Mouse (Mus musculus) layer of hippocampus, adult 2 months (tissue): ENCODE data around the gene Mettl7b. TPM values are rescaled to one million over a fixed set of nuclear protein-coding genes. Genes with fewer than 3 reads are reported as not detected.

Experiments used
- DNase-seq, 2 experiments: peaks; one replicate each; pipeline ENCODE4 v3.0.0; 2022; ENCODE audit warnings: low spot score in 2 of 2
- H3K27ac ChIP-seq: fragments of 200-600 bp; 2 replicates; pipeline ENCODE4 v1.8.1; 2022
- H3K4me3 ChIP-seq: fragments of 200-600 bp; 2 replicates; pipeline ENCODE4 v1.8.1; 2022; ENCODE audit warnings: mild to moderate bottlenecking
- CTCF ChIP-seq: fragments of 200-600 bp; conservative IDR thresholded peaks from 2 replicates; pipeline ENCODE4 v1.8.1; 2022; ENCODE audit warnings: antibody characterized with exemption, mild to moderate bottlenecking, moderate library complexity
- total RNA-seq, 2 experiments: library from RNA; stranded (reverse); gene quantifications; 2 replicates each; pipeline ENCODE4 v1.2.3; 2021

Gene Mettl7b
- total RNA-seq, 2 experiments from 2014 or later = not detected

DNA sequence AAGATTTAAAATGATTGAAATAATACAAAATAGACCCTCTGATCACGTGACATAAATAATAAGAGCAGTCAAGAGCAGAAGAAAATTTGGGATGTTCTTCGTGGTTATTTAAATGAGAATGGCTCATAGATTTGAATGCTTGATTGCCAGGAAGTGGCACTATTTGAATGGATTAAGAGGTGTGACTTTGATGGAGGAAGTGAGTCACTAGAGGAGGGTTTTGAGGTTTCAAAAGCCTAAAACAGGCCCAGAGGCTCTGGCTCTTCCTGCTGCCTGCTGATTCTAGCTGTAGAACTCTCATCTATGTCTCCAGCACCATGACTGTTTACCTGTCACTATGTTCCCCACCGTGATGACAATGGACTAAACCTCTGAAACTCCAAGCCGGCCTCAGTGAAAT lies 12.1 kb upstream of the Mettl7b start:
- TF ChIP-seq CTCF = no peak
- no peak for DNase-seq
- Histone ChIP-seq H3K4me3 (no peak overlapping the region), H3K27ac (no peak overlapping the region)

DNA sequence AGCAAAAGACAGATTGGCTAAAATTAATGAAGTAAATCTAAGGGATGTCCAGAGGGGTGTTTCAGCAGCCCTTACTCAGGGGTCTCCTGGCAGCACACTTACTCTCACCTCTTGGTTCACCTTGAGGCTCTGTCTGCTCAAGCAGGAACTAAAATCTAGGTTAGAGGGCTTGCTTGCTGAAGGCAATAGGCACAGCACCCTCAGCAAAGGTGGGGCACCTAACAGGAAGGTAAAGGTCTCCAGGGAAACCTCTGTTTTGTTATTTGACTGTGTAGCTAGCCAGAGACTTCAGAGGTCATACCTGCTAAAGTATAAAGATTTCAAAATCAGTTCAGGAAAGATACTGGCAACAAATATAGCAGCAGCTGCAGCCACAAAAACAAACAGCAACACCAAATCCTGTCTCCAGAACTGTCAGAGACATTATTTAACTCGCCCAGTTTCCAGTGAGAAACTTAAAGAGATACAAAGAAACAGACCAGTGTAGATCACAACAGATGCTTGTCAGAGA lies 10.0 kb upstream of the Mettl7b start:
- no peak for TF ChIP-seq CTCF
- no peak overlapping the region for H3K4me3 ChIP-seq
- no peak overlapping the region for H3K27ac ChIP-seq
- no peak for DNase-seq

DNA sequence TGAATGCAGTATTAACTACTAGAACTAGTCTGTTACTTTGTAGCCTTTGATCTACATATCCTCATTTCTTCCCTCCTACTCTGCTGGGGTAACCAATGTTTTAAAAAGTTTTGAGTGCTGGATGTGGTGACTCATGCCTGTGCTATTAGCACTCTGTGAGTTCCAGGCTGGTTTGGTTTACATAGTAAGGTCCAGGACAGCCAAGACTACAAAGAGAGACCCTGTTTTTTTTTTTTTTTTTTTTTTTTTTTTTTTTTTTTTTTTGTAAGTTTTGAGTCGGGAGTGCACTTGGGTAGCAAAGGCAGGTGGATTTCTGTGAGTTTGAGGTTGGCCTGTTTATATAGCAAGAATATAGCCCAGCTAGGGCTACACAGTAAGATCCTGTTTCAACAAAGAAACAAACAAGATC lies 7.6 kb upstream of the Mettl7b start:
- Histone ChIP-seq H3K4me3 (no peak overlapping the region), H3K27ac (no peak overlapping the region)
- DNase-seq = no peak
- TF ChIP-seq CTCF = no peak

DNA sequence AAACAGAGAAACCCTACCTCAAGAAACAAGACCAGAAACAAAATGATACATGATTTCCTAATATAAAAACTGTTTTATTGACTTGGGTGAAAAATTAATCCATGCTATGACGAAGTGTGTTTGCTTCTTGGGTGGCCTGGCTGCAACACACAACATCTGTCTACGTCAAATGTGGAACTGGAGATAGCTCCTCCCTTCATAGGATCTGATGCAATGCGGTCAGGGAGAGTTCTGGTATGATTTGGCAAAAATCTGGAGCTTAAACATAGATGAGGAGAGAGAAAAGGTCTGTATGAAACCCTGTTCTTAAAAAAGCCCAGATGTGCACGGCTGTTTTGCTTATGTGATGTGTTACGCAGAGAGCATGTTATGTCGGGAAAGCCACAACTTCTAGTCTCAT lies 5.1 kb upstream of the Mettl7b start:
- Histone ChIP-seq H3K27ac (no peak overlapping the region), H3K4me3 (no peak overlapping the region)
- TF ChIP-seq CTCF = no peak
- DNase-seq = no peak

DNA sequence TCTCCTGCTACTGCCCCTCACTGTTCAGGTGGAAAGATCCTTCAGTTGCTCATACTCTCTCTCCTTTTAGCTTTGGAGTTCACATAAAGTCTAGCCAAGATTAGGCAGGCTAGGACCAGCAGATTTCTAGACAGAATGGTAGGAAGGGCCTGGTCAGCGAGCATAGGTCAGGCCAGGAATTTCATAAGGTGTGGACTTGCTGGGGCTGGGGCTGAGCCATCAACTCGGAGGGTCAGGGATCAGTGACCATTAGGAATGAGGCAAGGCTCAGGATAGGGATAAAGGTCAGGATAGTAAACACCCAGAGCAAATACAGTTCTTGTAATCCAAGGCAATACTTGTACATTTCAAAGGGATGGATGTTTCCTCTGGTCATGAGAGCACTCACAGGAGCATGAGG lies 4.2 kb upstream of the Mettl7b start:
- no peak for DNase-seq
- H3K27ac ChIP-seq = no peak overlapping the region
- H3K4me3 ChIP-seq = no peak overlapping the region
- TF ChIP-seq CTCF = no peak

DNA sequence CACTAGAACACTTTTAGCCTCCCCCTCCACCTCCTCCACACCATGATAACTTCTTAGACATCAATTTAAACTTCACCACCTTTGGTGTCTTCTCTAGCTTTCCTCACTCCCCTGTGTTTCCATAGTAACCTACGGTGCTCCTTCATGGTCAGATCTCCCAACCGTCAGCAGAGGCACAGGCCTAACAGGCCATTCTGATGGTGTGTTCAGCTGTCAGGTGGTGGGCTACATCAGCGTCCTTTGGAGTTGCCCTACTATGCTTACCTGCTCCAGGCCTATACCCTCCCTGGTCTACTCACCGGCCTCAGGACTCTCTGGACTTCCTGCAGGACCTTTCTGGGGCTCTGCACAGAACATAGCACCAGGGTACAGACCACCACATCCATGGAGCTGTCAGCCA lies 646 bp downstream of the Mettl7b start:
- no peak for DNase-seq
- TF ChIP-seq CTCF = no peak
- H3K27ac ChIP-seq = no peak overlapping the region
- H3K4me3 ChIP-seq = no peak overlapping the region

DNA sequence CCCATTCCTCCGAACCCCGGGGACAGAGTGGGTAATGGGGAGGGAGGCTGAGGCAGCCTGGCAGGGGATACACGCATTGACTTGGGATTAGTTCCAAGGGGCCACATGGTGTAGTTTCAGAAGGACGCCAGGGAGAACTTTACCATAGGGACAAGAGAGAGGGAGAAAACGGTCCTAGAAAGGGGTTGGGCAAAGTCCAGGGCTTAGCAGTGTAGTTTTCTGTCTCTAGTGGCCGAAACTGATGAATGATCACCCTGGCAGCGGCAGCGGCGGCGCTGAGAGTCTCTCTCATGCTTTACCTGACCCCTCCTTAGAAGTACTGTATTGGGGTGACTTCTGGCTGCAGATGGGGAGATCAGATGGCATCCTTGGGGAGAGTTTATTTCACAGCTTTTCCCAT lies 2.4 kb downstream of the Mettl7b start:
- no peak overlapping the region for H3K27ac ChIP-seq
- no peak for TF ChIP-seq CTCF
- no peak overlapping the region for H3K4me3 ChIP-seq
- DNase-seq = no peak

DNA sequence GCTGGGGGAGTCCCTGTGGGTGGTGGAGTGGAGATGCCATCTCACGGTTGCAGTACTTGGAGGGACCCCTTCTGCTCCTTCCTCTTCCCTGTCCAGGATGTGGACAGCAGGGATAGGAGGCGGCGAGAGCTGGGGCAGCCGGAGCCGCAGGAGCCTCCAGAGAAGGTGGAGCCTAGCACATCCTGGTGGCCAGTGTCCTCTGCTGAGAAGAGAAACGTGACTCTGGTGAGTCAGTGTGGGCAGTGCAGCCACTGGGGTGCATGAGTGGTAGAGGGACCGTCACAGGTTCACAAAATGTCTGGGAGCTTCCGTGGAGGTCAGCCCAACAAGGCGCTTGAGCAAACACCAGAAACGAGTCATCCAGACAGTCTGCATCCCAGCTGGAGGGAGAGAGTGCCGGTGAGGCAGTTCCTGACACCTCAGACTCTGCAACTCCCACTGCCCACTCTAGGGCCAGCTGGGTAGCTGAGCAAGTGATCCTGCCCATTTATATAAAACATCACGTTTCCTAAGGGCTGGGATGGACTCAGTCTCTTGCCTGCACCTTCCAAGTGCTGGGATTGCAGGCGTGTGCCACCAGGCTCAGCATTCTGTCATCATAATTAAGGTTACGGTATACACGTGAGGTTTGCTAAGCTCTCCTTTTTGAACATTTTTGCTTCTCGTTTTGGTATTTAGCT lies 10.4 kb downstream of the Mettl7b start:
- no peak for TF ChIP-seq CTCF
- no peak overlapping the region for H3K4me3 ChIP-seq
- DNase-seq = no peak
- H3K27ac ChIP-seq = no peak overlapping the region

DNA sequence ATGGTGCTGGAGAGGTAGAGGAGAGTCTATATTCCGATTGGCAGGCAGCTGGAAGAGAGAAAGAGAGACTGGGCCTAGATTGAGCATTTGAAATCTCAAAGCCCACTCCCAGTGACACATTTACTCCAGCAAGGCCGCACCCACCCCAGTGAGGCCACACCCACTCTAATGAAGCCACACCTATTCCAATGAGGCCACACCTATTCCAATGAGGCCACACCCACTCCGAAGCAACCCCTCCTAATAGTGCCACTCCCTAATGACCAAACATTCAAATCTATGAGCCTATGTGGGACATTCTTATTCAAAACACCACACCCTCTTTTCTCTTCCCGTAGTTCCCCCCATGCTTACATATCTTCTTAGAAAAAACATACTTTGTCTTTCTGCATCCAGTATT lies 13.3 kb downstream of the Mettl7b start:
- Histone ChIP-seq H3K27ac (no peak overlapping the region), H3K4me3 (no peak overlapping the region)
- no peak for TF ChIP-seq CTCF
- no peak for DNase-seq

DNA sequence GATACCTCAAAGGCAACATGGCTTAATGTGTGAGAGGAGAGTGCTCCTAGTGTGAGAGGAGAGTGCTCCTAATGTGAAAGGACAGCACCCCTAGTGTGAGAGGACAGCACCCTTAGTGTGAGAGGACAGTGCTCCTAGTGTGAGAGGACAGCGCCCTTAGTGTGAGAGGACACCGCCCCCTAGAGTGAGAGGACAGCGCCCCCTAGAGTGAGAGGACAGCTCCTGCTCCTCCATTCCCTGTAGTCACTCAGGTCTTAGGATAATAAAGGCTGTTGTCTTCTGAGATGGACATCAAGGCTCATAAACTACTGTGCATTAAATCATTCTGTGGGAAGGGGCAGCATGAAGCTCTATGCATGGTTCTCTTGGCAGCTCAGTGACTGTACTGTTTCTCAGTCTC lies 15.1 kb downstream of the Mettl7b start:
- peak in 1 of 2 experiments; percentile 38 for DNase-seq
- TF ChIP-seq CTCF = peak; percentile 75
- no peak overlapping the region for H3K27ac ChIP-seq
- H3K4me3 ChIP-seq = no peak overlapping the region

DNA sequence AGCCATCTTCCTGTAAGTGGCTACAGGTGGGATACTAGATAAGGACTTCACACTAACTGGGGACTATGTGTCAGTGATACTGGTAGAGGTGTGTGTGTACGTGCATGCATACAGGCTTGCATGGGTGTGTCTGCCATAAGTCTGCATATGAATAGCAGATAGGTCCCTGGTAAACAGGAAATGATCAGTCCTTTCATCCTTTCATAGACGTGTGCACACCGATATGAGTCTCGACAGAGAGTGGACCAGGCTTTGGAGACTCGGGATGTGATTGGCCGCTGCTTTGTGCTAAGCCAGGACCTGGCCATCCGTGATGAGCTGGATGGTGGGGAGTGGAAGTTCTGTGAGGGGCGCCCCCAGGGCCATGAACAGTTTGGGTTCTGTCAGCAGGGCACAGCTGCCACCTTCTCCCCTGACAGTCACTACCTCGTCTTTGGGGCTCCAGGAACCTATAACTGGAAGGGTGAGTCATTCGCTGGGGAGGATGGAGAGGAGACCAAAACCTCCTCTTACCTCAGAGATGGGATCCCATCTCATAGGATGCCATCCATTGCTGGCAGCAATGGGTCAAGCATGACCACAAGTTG lies 20.2 kb downstream of the Mettl7b start:
- no peak for DNase-seq
- Histone ChIP-seq H3K27ac (no peak overlapping the region), H3K4me3 (no peak overlapping the region)
- no peak for TF ChIP-seq CTCF

DNA sequence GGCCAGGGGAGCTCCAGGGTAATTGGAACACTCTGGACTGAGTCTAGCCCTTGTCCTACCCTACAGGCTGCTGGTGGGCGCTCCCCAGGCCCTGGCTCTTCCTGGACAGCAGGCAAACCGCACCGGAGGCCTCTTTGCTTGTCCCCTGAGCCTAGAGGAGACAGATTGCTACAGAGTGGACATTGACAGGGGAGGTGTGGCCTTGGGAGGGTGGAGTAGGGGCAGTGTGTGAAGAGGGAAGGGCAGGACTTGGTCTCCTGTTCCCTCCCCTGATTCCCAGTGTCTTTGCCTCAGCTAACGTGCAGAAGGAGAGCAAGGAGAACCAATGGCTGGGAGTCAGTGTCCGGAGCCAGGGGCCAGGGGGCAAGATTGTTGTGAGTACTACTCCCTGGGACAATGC lies 21.8 kb downstream of the Mettl7b start:
- Histone ChIP-seq H3K27ac (no peak overlapping the region), H3K4me3 (no peak overlapping the region)
- DNase-seq = no peak
- TF ChIP-seq CTCF = no peak

DNA sequence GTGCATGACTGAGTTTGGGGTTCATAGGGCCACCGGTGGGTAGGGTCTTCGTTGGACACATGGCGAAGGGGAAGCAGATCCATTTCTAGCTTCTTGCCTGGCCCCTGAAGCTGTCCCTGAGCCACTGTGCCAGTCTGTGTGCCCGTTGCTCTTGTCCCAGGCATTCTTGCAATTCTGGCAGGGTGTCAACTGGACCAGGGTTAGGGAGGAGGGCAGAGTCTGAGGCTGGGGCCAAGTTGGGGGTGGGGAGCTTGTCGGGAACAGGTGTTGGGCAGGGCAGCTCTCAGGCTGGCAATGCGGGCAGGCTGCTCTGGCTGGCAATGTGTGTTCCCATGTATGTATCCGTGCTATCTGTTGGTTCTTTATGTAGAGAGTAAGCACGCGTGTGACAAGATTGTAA lies 22.3 kb downstream of the Mettl7b start:
- H3K27ac ChIP-seq = no peak overlapping the region; the same call in 1 of the 2 replicates
- H3K4me3 ChIP-seq = no peak overlapping the region
- no peak for TF ChIP-seq CTCF
- peak in 1 of 2 experiments; percentile 39 for DNase-seq

DNA sequence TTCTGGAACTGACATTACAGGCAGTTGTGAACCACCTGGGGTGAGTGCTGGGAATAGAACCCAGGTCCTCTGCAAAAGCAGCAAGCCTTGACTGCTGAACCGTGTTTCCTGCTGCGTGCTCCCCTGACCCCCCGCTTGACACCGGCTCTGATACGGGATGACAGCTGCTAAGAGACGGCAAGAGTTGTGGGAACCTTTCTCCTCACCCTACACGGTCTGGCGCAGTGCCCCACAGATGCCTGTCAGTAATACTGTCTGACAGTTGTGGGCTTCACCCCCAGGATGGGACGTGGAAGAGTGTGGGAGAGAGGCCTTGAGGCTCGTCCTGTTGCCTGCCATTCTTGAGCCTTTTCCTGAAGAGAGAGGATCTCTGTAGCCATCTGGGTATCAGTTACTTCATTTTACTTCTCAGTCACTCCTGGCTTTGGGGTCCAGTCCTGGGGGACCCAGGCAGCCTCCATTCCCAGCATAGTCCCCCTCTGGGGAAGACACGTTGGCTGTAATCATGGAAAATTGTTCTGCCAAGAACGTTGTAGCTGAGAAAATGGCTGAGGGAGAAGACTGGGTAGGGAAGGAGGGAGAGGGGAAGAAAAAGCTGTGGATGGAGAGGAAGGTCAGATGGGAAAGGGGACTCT lies 22.9 kb downstream of the Mettl7b start:
- H3K27ac ChIP-seq = no peak overlapping the region; the same call in 1 of the 2 replicates
- no peak for DNase-seq
- TF ChIP-seq CTCF = no peak
- no peak overlapping the region for H3K4me3 ChIP-seq
